Mouse (Mus musculus): Measurements from ENCODE around the gene Ccdc191. TPM values are rescaled to one million over a fixed set of nuclear protein-coding genes. Genes with fewer than 3 reads are reported as not detected.

Gene Ccdc191
- total and polyA plus RNA-seq, 3 experiments: 9.3 to 45.7 (median 11.3) TPM

DNA sequence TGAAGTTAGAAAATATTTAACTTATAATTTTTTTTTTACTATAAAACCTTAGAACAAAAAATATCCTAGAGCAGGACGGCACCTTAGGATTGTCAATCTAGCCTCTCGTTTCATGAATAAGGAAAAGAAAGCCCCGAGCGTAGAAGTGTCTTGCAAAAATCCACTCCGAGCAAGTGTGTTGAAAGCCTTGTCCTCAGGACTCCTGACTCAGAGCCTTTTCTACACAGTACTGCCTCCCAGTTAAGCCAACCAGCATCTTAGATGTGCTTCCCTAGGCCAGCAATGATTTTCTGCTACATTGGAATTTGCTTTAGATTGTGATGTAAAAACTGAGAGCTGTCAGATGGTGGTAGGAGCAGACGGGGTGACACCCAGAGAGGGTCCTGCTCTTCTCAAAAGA is 43.4 kb downstream of the Ccdc191 start:
- in situ Hi-C loops (cut with MboI; ENCODE audit: low pct_ligation_motif_present, low pct_unique_long_range_greater_than_20kb, low sequenced_read_pairs) (no loop called here), dilution Hi-C loops (cut with MboI; ENCODE audit: extremely low pct_ligation_motif_present, extremely low pct_unique_long_range_greater_than_20kb, low sequenced_read_pairs) (no loop called here)
- H3K27ac ChIP-seq (ENCODE audit: insufficient read depth, low read depth): no peak overlapping the region
- H3K4me3 ChIP-seq (replicated peaks in 1 of 3; ENCODE audit: low read depth in 2 of 3, low read length in 2 of 3, poor library complexity in 1 of 3): no peak overlapping the region
- H3K9ac ChIP-seq (ENCODE audit: insufficient read depth, low read depth): no peak overlapping the region
- H3K79me2 ChIP-seq (replicated peaks; ENCODE audit: control insufficient read depth, extremely low read depth, insufficient read depth, poor library complexity, severe bottlenecking): no peaks in the 10 kb centered on the region
- TF ChIP-seq RAD21 (IDR thresholded peaks at IDR 0.05; ENCODE audit: low read depth, low read length) (no peak), TCF12 (IDR thresholded peaks at IDR 0.05; ENCODE audit: low read depth, low read length) (no peak), UBTF (IDR thresholded peaks at IDR 0.05; ENCODE audit: low read depth, low read length) (no peak), KAT2A (IDR thresholded peaks at IDR 0.05; ENCODE audit: insufficient replicate concordance, low read length) (no peak), POLR2A (IDR thresholded peaks at IDR 0.05; ENCODE audit: low read depth, low read length) (no peak), MEF2A (IDR thresholded peaks at IDR 0.05; ENCODE audit: borderline replicate concordance, low read depth, low read length) (no peak), POLR2AphosphoS2 (IDR thresholded peaks at IDR 0.05; ENCODE audit: low read depth, low read length) (no peak), MAX (IDR thresholded peaks at IDR 0.05; ENCODE audit: low read length) (no peak), MAFK (IDR thresholded peaks at IDR 0.05; ENCODE audit: insufficient replicate concordance, low read length) (no peak), GABPA (IDR thresholded peaks at IDR 0.05; ENCODE audit: insufficient replicate concordance, low read depth, low read length) (no peak), MXI1 (IDR thresholded peaks at IDR 0.05; ENCODE audit: low read depth, low read length) (no peak), HCFC1 (IDR thresholded peaks at IDR 0.05; ENCODE audit: low read depth, low read length) (no peak), ZMIZ1 (IDR thresholded peaks at IDR 0.05; ENCODE audit: low read depth, low read length) (no peak), CHD2 (IDR thresholded peaks at IDR 0.05; ENCODE audit: low read length) (no peak), ELF1 (IDR thresholded peaks at IDR 0.05; ENCODE audit: low read depth, low read length) (no peak), ETS1 (conservative IDR thresholded peaks at IDR 0.05; ENCODE audit: low read depth, low read length) (no peak), NELFE (IDR thresholded peaks at IDR 0.05; ENCODE audit: low read depth, low read length) (no peak)
- no peaks in the 10 kb centered on the region for H3K27me3 ChIP-seq (replicated peaks)
- no peaks in the 10 kb centered on the region for H3K4me1 ChIP-seq (ENCODE audit: control insufficient read depth in 1 of 2, insufficient read depth in 2 of 2)
- H3K4me2 ChIP-seq (ENCODE audit: insufficient read depth, low read depth, poor library complexity, severe bottlenecking): no peak overlapping the region
- no peaks in the 10 kb centered on the region for H3K9me3 ChIP-seq (replicated peaks; ENCODE audit: low read length)
- DNase-seq (ENCODE audit: extremely low read depth): no peak
- H3K36me3 ChIP-seq (replicated peaks in 1 of 2; ENCODE audit: control insufficient read depth in 1 of 2, insufficient read depth in 1 of 2, low read length in 1 of 2): peaks cover 0 to 39% of the 10 kb centered on the region in 2 experiments

GRCm38 (mm10) chr16:43934856-43935255 is 45.3 kb downstream of the Ccdc191 start:
- no peaks in the 10 kb centered on the region for H3K4me1 ChIP-seq (ENCODE audit: control insufficient read depth in 1 of 2, insufficient read depth in 2 of 2)
- in situ Hi-C loops (cut with MboI; ENCODE audit: low pct_ligation_motif_present, low pct_unique_long_range_greater_than_20kb, low sequenced_read_pairs) (no loop called here), dilution Hi-C loops (cut with MboI; ENCODE audit: extremely low pct_ligation_motif_present, extremely low pct_unique_long_range_greater_than_20kb, low sequenced_read_pairs) (no loop called here)
- DNase-seq (ENCODE audit: extremely low read depth): no peak
- peaks cover 3 to 43% of the 10 kb centered on the region in 2 experiments for H3K36me3 ChIP-seq (replicated peaks in 1 of 2; ENCODE audit: control insufficient read depth in 1 of 2, insufficient read depth in 1 of 2, low read length in 1 of 2)
- TF ChIP-seq ZNF384 (IDR thresholded peaks at IDR 0.05; ENCODE audit: low read depth, low read length): no peak
- no peak for TF ChIP-seq JUND (conservative IDR thresholded peaks at IDR 0.05; ENCODE audit: low read depth, low read length)
- TF ChIP-seq USF1 (IDR thresholded peaks at IDR 0.05; ENCODE audit: low read depth, low read length): no peak
- TF ChIP-seq MYC (IDR thresholded peaks at IDR 0.05; ENCODE audit: low read depth, low read length): no peak
- TF ChIP-seq EP300 (IDR thresholded peaks at IDR 0.05; ENCODE audit: low read length): no peak
- TF ChIP-seq JUN (IDR thresholded peaks at IDR 0.05; ENCODE audit: insufficient read depth, low read depth, low read length): no peak
- TF ChIP-seq IRF4 (IDR thresholded peaks at IDR 0.05; ENCODE audit: low read depth, low read length): no peak
- no peak for TF ChIP-seq ZKSCAN1 (IDR thresholded peaks at IDR 0.05; ENCODE audit: borderline replicate concordance, low read depth, low read length)
- TF ChIP-seq TBP (conservative IDR thresholded peaks at IDR 0.05; ENCODE audit: low read depth, low read length): no peak
- no peak for TF ChIP-seq MXI1 (IDR thresholded peaks at IDR 0.05; ENCODE audit: low read depth, low read length)
- no peak for TF ChIP-seq ETS1 (conservative IDR thresholded peaks at IDR 0.05; ENCODE audit: low read depth, low read length)
- no peak for TF ChIP-seq MAZ (IDR thresholded peaks at IDR 0.05; ENCODE audit: low read depth, low read length)
- no peak for TF ChIP-seq UBTF (IDR thresholded peaks at IDR 0.05; ENCODE audit: low read depth, low read length)
- no peak for TF ChIP-seq POLR2A (IDR thresholded peaks at IDR 0.05; ENCODE audit: low read depth, low read length)
- TF ChIP-seq CHD1 (IDR thresholded peaks at IDR 0.05; ENCODE audit: low read depth, low read length): no peak
- H3K9ac ChIP-seq (ENCODE audit: insufficient read depth, low read depth): no peak overlapping the region
- no peaks in the 10 kb centered on the region for H3K79me2 ChIP-seq (replicated peaks; ENCODE audit: control insufficient read depth, extremely low read depth, insufficient read depth, poor library complexity, severe bottlenecking)
- no peak overlapping the region for H3K4me3 ChIP-seq (replicated peaks in 1 of 3; ENCODE audit: low read depth in 2 of 3, low read length in 2 of 3, poor library complexity in 1 of 3)
- no peak overlapping the region for H3K27ac ChIP-seq (ENCODE audit: insufficient read depth, low read depth)
- no peak overlapping the region for H3K4me2 ChIP-seq (ENCODE audit: insufficient read depth, low read depth, poor library complexity, severe bottlenecking)
- H3K9me3 ChIP-seq (replicated peaks; ENCODE audit: low read length): no peaks in the 10 kb centered on the region
- no peaks in the 10 kb centered on the region for H3K27me3 ChIP-seq (replicated peaks)

Data from CH12.LX (cell line).